Mouse (Mus musculus) liver, embryonic 16.5 days (tissue): ENCODE measurements around the gene Vars2. TPM values are rescaled to one million over a fixed set of nuclear protein-coding genes. Genes with fewer than 3 reads are reported as not detected.
A peak's percentile ranks its signal among the peaks of the same experiment; 100 is the strongest.

Experiments
- ATAC-seq: fragments of 200-750 bp; cut with Nextera tagmentation; 2 replicates; pipeline ENCODE4 v1.8.0; 2017; ENCODE audit warnings: low read depth, mild to moderate bottlenecking, moderate number of reproducible peaks, moderate library complexity
- H3K27ac ChIP-seq: fragments of 300-500 bp; sonication (generic); 2 replicates; pipeline ENCODE4 v1.5.1; 2014; ENCODE audit warnings: mild to moderate bottlenecking, low read length
- H3K27me3 ChIP-seq: fragments of 300-500 bp; sonication (generic); 2 replicates; pipeline ENCODE4 v1.6.1; 2014; ENCODE audit warnings: low read depth, low read length, mixed read lengths; ENCODE audit not compliant: control insufficient read depth, insufficient read depth
- H3K36me3 ChIP-seq: fragments of 300-500 bp; sonication (generic); 2 replicates; pipeline ENCODE4 v1.6.1; 2014; ENCODE audit warnings: mild to moderate bottlenecking; ENCODE audit not compliant: control insufficient read depth, insufficient read depth
- H3K4me1 ChIP-seq: fragments of 300-500 bp; sonication (generic); 2 replicates; pipeline ENCODE4 v1.6.1; 2014; ENCODE audit warnings: low read depth, low read length, mixed read lengths; ENCODE audit not compliant: control insufficient read depth
- H3K4me2 ChIP-seq: fragments of 300-500 bp; sonication (generic); 2 replicates; pipeline ENCODE4 v1.6.1; 2014; ENCODE audit warnings: low read depth, low read length, mixed read lengths
- H3K4me3 ChIP-seq: fragments of 300-500 bp; sonication (generic); 2 replicates; pipeline ENCODE4 v1.5.1; 2014; ENCODE audit warnings: low read depth, mild to moderate bottlenecking, low read length
- H3K9ac ChIP-seq: fragments of 300-500 bp; sonication (generic); 2 replicates; pipeline ENCODE4 v1.6.1; 2014; ENCODE audit warnings: low read depth, low read length
- H3K9me3 ChIP-seq: fragments of 300-500 bp; sonication (generic); replicated peaks from 2 replicates; pipeline ENCODE4 v1.6.1; 2016; ENCODE audit warnings: low read length; ENCODE audit not compliant: control insufficient read depth
- whole genome bisulfite sequencing: fragments of 180-500 bp; shearing (Covaris S2); extraction: QIAGEN DNeasy Blood & Tissue Kit; methylation state at CpG from one replicate; pipeline ENCODE4 v1.1.7; 2014; ENCODE audit not compliant: insufficient replicate concordance; 5-methylcytosine and 5-hydroxymethylcytosine counted together
- polyA plus RNA-seq: library from polyadenylated mRNA; unstranded; fragments of >200 nt; fragmentation: Nextera tagmentation; extraction: Ambion mirVana; gene quantifications from 2 replicates; pipeline ENCODE4 v1.2.1, GENCODE M21; 2015

Gene Vars2
- 4.9 and 6.5 TPM in 2 replicates for polyA plus RNA-seq

DNA sequence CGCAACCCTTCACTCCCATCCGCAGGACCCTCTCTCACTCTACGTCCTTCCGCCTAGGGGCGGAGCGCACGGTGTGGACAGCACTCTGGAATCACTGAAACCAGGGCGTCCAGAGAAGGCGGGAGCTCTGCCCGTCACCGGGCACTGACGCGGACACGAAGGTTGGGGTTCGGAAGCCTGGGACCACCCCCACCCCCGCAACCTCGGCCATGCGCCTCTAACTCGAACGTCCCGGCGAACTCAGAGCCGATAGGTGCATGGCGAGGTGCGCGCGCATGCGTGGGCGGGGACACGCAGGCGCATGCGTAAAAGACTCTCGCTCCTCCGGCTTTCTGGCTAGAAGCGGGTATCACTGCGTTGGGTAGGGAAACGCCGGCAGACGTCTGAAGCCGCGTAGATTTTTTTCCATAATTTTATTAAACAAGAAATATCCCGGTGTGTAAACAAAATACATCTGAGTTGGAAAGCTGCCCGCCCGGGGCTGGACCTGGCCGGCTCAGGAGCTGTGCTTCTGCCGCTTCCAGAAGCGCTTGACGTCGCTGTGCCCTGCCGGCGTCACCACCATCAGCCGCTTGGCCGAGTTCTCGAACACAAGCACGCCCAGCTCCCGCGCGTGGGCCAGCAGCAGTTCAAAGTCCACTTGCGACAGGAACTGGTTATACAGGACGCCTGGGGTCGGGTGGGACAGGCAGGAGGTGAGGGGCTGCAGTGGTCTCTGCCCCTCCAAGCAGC, at the start of gene Vars2:
Vars2 (minus strand) TSS at position 259 of the 732 bp plus-strand sequence.
- Histone ChIP-seq H3K9ac (peak within 1 kb of the TSS; percentile 77), H3K36me3 (no peaks in the 10 kb centered on the region; the same call in 1 of the 2 replicates), H3K27me3 (no peaks in the 10 kb centered on the region), H3K27ac (peak within 1 kb of the TSS; percentile 52), H3K4me1 (peaks cover 12% of the 10 kb centered on the region), H3K4me2 (peak within 1 kb of the TSS; percentile 98), H3K4me3 (peak within 1 kb of the TSS; percentile 85), H3K9me3 (no peaks in the 10 kb centered on the region)
- WGBS: under 1% methylated on average over 61 of the region's 61 CpGs
- ATAC-seq: peak; percentile 85

DNA sequence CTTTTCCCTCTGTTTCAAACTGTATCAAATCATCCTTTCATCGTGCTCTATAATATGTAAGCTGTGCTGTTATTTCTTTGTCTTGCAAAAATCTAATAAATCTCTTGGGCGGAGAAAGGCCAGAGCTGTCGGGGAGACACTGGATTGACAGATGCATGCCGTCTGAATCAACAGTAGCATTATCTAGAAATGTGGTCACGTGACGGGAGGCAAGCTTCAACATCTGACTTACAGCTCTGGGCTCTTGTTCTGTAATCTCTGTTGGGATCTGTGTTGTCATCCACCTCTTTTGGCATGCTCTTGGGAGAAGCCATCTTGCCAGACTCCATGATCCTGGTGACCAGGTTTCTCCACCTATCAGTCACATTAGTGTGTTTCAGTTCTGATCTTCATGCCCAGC, 49.7 kb upstream of the Vars2 start:
- no peaks in the 10 kb centered on the region; the same call in 1 of the 2 replicates for H3K4me1 ChIP-seq
- no peak overlapping the region for H3K27ac ChIP-seq
- no peak overlapping the region for H3K4me3 ChIP-seq
- no peak overlapping the region for H3K9ac ChIP-seq
- 57% methylated on average over 6 of the region's 6 CpGs for WGBS
- H3K4me2 ChIP-seq: no peak overlapping the region
- H3K36me3 ChIP-seq: no peaks in the 10 kb centered on the region
- ATAC-seq: no peak
- peaks cover 3% of the 10 kb centered on the region; the same call in 1 of the 2 replicates for H3K27me3 ChIP-seq
- H3K9me3 ChIP-seq: no peaks in the 10 kb centered on the region

DNA sequence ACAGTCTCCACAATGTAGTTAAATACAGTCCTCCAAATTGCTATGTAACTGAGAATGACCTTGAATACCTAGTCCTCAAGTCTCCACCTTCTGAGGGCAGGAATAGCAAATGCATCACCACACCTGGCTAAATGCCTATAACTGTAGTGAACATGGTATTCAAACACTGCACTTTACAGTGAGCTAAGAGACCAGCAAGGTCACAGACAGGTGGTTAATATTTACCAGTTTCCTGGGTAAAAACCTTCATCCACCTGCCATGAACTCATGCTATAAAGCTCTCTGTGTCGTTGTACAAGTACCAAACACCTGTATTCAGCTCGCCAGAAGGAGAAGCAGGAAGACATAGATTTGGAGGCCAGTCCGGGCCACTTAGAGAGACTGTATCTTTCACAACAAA, 48.7 kb upstream of the Vars2 start:
- no peak overlapping the region for H3K4me3 ChIP-seq
- no peaks in the 10 kb centered on the region; the same call in 1 of the 2 replicates for H3K4me1 ChIP-seq
- no peaks in the 10 kb centered on the region for H3K36me3 ChIP-seq
- 41% methylated on average over 3 of the region's 3 CpGs for WGBS
- H3K27ac ChIP-seq: no peak overlapping the region
- H3K4me2 ChIP-seq: no peak overlapping the region
- no peaks in the 10 kb centered on the region for H3K9me3 ChIP-seq
- no peak overlapping the region for H3K9ac ChIP-seq
- H3K27me3 ChIP-seq: no peaks in the 10 kb centered on the region; the same call in 1 of the 2 replicates
- peak; percentile 69 for ATAC-seq

DNA sequence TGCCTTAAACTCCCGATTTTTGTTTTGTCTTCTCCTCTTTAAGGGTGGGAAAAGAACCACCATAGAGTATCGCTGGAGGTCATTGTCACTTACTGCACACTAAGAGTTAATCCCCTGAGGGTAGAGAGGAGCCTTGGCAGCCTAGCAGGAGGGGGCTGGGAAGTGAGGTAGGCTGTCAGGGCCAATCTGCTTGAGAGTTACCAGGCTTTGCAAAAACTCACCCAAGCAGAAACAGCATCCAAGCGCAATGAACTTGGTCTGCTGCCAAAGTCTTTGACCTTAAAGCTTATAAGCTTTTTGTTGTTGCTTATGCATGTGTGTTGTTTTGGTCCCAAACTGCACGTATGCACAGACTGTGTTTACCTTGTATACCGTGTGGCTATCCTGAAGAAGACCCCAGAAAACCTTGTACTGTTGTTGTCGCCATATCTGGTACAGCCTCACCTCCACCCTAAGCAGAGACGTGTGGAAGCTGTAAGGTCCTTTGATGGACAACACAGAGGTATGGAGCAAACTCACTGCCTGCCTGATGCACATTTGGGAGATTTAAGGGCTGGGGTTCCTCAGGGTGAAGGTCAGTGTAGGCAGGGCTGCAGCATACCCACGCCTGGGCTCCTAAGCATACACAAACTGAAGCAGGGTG, 43.4 kb upstream of the Vars2 start:
- no peaks in the 10 kb centered on the region for H3K36me3 ChIP-seq
- H3K4me3 ChIP-seq: no peak overlapping the region
- ATAC-seq: no peak
- no peak overlapping the region for H3K9ac ChIP-seq
- WGBS: 33% methylated on average over 8 of the region's 8 CpGs
- no peaks in the 10 kb centered on the region for H3K9me3 ChIP-seq
- H3K27ac ChIP-seq: no peak overlapping the region
- no peaks in the 10 kb centered on the region; the same call in 1 of the 2 replicates for H3K27me3 ChIP-seq
- H3K4me2 ChIP-seq: no peak overlapping the region
- H3K4me1 ChIP-seq: no peaks in the 10 kb centered on the region; the same call in 1 of the 2 replicates

DNA sequence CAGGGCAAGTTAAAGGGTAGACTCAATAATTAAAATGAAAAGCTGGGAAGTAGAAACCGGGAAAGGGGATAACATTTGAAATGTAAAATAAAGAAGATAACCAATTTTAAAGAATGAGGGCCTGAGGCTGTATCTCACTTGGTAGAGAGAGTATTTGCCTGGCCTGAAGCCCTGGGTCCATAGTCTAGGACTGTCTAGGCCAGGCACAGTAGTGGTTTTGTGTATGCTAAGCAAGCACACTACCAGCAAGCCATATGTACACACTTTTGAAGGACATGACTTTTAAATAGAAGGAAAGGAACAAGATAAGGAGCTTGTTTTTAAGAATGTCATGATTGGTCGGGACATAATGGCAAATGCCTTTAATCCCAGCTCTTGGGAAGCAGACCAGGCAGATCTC, 41.2 kb upstream of the Vars2 start:
- ATAC-seq: peak; percentile 75; the same call in 1 of the 2 replicates
- Histone ChIP-seq H3K9ac (no peak overlapping the region), H3K27me3 (peaks cover 12% of the 10 kb centered on the region), H3K4me1 (no peaks in the 10 kb centered on the region; the same call in 1 of the 2 replicates), H3K4me2 (no peak overlapping the region), H3K27ac (no peak overlapping the region), H3K36me3 (no peaks in the 10 kb centered on the region), H3K4me3 (no peak overlapping the region), H3K9me3 (no peaks in the 10 kb centered on the region)
- 29% methylated on average over 2 of the region's 2 CpGs for WGBS

DNA sequence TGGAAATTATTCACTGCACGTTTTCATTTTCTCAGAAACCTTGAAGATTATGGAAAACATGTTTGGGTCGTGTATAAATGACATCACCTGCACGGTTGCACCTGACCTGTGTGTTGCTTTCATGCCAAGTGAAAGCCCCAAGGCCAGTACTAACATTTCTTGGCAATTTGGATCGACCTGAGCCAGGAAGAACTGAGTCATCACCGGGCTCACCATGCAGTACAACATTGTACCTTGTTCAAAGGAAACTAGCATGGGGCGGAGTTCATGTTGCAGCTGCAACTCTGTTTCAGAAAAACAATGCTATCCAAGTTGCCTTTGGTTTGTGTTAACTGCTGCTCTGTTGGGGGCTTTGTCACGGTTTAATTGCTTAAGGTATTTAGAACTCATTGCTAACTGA, 40.5 kb upstream of the Vars2 start:
- Histone ChIP-seq H3K4me3 (no peak overlapping the region), H3K9ac (no peak overlapping the region), H3K9me3 (no peaks in the 10 kb centered on the region), H3K36me3 (no peaks in the 10 kb centered on the region), H3K27me3 (peaks cover 15% of the 10 kb centered on the region), H3K27ac (no peak overlapping the region), H3K4me2 (no peak overlapping the region), H3K4me1 (no peaks in the 10 kb centered on the region; the same call in 1 of the 2 replicates)
- ATAC-seq: no peak
- WGBS: 43% methylated on average over 7 of the region's 7 CpGs

DNA sequence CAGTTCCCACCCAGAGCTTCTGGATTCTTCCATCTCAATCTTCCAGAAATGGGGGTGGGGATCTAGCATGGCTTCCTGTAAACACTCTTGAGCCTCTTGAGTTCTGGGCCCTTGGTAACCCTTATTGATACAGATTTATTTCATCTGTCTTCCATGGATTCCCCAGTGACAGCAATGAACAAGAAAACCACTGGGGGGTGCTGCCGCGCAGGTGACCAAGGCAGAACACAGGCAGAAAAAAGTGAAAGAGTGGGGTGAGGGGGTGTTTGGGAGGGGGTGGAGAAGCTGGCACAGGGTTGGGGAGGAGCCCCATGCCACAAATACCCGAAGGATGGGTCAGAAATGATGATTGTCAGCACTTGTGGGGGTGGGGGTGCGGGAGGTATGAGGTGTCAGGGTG, 38.4 kb upstream of the Vars2 start:
- H3K9me3 ChIP-seq: no peaks in the 10 kb centered on the region
- H3K9ac ChIP-seq: no peak overlapping the region
- H3K36me3 ChIP-seq: no peaks in the 10 kb centered on the region
- no peak overlapping the region for H3K27ac ChIP-seq
- ATAC-seq: no peak
- H3K4me1 ChIP-seq: no peaks in the 10 kb centered on the region; the same call in 1 of the 2 replicates
- no peak overlapping the region for H3K4me2 ChIP-seq
- H3K4me3 ChIP-seq: no peak overlapping the region
- WGBS: 13% methylated on average over 4 of the region's 4 CpGs
- peaks cover 35% of the 10 kb centered on the region for H3K27me3 ChIP-seq

DNA sequence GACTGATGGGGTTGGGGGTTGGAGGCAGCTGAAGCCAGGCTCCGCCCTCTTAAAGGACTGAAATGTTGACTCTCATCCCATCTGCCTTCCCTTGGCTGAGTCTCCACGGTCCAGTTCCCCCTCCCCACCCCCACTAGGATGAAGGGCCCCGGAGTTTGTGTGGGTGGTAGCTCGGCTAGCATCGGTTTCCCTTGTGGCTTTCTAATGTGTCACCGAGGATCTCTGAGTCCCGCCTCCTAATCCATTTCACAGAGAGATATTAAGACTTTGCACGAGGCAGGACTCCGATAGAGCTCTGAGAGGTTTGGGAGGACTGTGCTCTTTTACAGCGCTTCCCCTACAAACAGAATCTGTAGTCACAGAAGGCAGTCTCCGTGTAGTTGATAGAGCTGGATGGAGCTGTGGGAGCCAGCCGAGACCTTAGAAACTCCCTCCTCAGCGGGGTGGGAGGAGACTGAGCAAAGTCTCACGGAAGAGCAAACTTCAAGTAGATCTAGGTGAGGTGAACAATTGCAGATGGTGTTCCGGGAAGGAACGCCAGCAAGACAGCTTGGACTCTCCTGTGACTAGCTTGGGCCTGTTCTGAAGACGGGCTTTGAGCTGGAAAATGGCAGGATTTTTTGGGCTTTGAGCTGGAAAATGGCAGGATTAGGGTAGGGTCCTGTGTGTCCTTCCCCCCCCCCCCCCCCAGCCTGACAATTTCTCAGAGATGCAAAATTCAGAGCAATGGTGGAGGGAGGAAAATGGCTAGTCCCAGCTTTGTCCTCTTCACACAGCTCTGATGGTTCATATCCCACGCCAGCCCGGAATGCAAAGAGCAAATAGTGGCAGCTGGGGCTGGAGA, 37.5 kb upstream of the Vars2 start, which contains the start of gene Ddr1:
Ddr1 (minus strand) TSS at position 1 of the 844 bp plus-strand sequence.
- Histone ChIP-seq H3K4me3 (no peak within 1 kb of the TSS), H3K27me3 (peaks cover 45% of the 10 kb centered on the region), H3K27ac (no peak within 1 kb of the TSS)

More for the DNA sequence above, 37.5 kb upstream of the Vars2 start, which contains the start of gene Ddr1:
- 9% methylated on average over 19 of the region's 19 CpGs for WGBS
- Histone ChIP-seq H3K4me1 (peaks cover 2% of the 10 kb centered on the region), H3K36me3 (no peaks in the 10 kb centered on the region), H3K9ac (no peak within 1 kb of the TSS), H3K4me2 (no peak within 1 kb of the TSS), H3K9me3 (no peaks in the 10 kb centered on the region)
- ATAC-seq: no peak
